Mouse (Mus musculus) kidney, postnatal 10 days (tissue): ENCODE measurements around the gene Stxbp1.
A peak's percentile ranks its signal among the peaks of the same experiment; 100 is the strongest.

Source experiments
- DNase-seq: peaks from one replicate; pipeline ENCODE4 v3.0.0; 2021; ENCODE audit warnings: mixed read lengths

The Stxbp1 gene

GRCm38 (mm10) chr2:32787176-32787575, 59.9 kb downstream of the Stxbp1 start:
- DNase-seq: no peak

DNA sequence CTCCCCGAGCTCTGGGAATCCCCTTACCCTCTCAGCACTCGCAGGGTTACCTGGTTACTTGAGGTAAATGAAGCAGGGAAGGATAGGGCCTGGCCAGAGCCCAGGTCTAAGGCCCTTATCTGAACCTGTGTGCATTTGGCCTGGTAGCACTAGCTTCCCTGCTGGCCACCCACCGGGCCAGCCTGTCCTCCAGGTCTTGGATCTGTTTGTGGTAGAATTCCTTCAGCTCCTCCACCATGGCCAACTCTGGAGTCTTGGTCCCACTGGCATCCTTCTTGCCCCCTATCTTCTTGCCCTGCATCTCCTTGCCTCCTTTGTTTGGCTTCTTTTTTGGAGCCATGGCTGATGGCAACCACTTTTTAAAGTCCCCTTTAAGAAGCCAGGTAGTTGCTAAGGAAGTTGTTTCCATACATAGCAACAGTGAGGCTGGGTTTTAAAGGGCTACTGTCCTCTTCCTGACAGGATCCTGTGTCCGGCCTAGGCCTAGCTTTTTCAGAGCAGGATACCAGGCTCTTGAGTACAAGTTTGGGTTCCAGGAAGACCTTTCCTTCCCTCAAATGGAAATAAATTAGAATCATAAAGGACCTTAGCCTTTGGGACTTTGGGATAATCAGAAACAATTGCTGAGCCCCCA, 62.9 kb downstream of the Stxbp1 start, which contains the start of gene Cfap157:
Cfap157 (minus strand) TSS at position 381 of the 634 bp plus-strand sequence.
- peak; percentile 52 for DNase-seq

GRCm38 (mm10) chr2:32781710-32782109, 65.3 kb downstream of the Stxbp1 start:
- no peak for DNase-seq

DNA sequence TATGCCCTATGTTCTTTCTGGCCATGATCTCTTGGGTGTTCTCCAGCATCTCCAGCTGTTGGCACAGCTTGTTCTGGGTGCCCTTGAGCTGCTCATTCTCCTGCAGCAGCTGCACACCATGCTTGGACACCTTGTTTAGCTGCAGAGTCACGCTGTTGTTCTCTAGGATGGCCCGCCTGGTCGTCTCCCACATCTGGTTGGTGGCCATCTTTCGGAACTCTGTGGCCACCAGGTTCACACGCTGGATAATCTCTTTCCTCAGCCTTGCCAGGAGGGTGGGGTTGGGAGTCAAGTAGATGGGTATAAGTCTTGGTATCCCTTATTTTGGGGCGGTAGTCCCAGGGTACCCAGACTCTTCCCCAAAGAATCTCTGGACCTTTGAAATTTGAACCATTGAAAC, 67.3 kb downstream of the Stxbp1 start:
- no peak for DNase-seq

DNA sequence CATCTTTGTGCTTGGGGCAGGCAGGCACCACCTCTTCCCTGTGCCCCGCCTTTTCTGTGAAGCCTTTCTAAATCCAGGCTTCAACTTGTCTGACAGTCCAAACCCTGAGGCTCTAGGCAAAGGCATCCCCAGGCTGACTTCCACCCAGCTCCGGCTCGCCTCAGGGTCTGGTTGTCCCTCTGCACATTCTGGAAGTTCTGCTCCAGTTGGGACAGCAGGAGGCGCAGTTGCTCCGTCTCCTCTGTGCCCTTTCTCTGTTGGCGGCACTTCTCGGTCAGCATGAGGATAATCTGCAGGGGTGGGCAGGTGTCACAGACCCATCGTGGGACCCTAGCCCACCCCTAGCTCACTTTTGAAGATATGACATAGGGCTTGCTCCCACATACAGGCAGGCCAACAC, 67.9 kb downstream of the Stxbp1 start:
- peak; percentile 85 for DNase-seq

- DNase-seq: no peak
Observed at GRCm38 (mm10) chr2:32778081-32778480, 69.0 kb downstream of the Stxbp1 start.

DNA sequence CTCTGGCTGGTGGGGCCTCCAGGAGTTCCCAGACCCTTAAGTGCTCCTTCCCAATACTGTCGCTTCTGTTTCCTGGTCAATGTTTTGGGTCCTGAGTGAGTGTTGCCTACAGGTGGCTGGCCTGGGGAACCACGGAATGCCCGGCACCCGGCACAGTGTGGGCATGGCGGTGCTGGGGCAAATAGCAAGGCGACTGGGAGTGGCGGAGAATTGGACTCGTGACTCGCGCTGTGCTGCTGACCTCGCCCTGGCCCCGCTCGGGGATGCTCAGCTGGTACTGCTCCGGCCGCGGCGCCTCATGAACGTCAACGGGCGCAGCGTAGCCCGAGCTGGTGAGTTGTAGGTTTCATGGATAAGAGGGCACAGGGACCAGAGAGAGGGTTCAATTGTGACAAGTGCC, 70.9 kb downstream of the Stxbp1 start:
- DNase-seq: no peak

- DNase-seq: peak; percentile 99
Observed at GRCm38 (mm10) chr2:32775359-32776074, 71.5 kb downstream of the Stxbp1 start, which contains the start of the genes Ttc16 and Ptrh1. Ttc16 (minus strand) TSS chr2:32775633. Ptrh1 (plus strand) TSS chr2:32775786.

DNA sequence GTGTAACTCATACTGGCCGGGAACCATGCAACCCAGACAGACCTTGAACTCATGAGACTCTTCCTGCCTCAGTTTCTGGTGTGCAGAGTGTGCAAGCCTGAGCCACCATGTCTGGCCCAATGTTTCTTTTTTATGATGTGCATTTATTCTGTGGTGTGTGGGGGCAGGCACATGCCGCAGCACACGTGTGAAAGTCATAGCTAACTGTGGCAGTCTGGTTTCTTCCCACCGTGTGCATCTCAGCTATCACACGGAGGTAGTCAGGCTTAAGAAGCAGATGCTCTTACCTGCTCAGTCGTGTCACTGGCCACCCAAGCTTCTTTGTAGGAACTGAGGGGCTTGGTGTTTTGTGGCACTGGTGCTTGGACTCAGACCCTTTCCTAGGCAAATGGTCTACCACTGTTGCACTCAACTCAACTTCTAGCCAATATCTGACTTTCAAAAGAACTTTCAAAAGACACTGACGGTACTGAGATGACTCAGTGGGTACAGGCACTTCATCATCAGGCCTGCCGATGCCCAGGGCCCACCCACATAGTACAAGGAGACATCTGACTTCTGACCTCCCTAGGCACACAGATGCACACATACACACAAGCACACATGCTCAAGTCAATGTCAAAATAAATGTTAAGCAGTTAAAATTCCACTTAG, 74.3 kb downstream of the Stxbp1 start:
- no peak for DNase-seq

DNA sequence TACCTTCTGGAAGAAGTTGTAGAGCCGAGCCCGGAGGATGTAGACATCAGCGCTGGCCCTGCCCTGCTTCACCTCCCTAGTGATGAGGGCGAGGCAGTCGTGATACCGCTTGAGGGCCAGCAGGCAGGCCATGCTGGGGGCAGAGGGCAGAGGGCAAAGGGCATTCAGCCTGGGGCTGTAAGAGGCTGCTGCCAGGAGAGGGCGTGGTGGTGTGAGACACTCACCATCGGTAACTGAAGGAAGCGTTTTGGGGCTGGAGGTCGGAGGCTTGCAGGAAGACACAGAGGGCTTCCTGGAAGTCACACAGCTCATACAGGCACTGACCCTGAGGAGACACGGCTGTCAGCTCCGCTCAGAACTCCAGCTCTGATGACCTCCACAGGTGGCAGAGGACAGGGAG, 75.2 kb downstream of the Stxbp1 start:
- peak; percentile 51 for DNase-seq

DNA sequence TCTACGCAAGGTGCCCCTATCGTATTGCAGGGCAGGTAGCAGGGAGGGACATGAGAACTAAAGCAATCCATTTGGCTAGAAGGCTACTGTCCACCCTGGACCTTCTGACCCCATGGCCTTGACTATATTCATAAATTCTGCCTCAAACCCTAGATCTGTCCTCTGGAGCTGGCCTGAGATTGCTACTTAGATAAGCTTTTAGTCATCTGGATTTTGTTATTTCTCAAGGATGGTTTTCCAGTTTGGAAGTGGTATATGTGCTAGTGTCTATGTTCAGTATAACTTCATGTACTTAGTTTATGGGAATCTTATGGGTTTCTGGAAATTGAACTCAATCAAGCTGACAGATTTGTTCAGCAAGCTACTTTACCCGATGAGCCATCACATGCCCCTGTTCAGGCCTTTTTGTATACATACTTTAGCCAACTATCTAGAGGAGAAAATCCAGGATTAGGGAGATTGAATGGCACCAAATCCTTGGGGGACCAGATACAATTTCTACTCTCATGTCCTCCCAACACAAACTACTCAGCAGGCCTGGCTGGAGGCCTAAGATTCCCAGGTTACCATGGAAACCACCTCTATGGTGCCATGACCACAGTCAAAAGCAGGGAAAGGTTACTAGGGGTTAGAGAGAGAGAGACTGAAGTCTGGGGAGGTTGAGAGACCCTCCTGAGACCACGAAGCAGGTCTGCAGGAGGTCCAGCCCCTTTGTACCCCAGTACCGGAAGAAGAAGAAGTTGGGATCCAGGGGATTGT, 77.5 kb downstream of the Stxbp1 start:
- DNase-seq: no peak

DNA sequence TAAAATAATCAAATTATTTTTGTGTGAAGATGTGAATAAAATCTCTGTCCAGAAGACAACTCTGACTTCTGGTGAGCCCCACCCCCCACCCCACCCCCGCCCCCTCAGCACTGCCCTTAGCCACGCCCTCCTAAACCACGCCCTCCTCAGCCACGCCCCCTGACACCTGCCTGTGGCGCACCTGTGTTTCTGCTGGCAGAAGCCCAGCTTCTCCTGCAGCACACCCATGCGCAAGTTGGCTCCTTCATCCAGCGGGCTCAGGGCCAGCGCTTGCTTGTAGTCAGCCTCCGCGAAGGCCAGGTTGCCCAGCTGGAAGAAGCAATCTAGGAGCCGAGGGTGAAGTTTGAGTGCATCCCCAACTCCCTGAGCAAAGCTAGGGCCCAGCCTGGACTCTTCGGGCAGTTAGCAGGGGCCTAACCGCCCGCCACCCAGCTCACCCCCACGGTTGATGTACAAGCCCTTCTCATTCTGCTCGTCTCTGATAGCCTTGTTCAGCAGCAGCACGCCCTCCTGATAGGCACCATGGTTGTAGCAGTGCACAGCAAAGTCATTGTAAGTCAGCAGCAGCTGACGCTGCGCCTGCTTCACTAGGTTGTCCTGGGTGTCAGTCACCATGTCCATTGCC, 78.3 kb downstream of the Stxbp1 start:
- DNase-seq: peak; percentile 69

DNA sequence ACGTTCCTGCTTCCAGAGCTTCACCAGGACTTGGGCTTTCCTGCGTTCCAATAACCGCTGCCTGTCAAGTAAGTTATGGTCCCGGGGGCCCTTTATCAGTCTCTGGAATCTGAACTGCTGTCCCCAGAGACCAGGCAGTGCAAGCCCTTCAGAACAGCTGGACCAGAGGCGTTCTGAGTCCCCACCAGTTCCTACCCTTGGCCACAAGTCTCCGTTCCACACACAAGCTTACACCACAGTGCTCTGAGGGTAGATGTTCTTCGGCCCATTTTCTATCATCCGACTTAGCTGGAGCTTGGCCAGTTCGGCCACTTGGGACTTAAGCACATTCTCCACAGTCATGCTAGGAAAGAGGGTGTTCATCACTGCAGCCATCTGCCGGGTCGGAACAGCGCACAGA, 79.8 kb downstream of the Stxbp1 start:
- peak; percentile 55 for DNase-seq

GRCm38 (mm10) chr2:32763353-32763752, 83.7 kb downstream of the Stxbp1 start:
- no peak for DNase-seq

- DNase-seq: no peak
Observed at GRCm38 (mm10) chr2:32761859-32762258, 85.2 kb downstream of the Stxbp1 start.

DNA sequence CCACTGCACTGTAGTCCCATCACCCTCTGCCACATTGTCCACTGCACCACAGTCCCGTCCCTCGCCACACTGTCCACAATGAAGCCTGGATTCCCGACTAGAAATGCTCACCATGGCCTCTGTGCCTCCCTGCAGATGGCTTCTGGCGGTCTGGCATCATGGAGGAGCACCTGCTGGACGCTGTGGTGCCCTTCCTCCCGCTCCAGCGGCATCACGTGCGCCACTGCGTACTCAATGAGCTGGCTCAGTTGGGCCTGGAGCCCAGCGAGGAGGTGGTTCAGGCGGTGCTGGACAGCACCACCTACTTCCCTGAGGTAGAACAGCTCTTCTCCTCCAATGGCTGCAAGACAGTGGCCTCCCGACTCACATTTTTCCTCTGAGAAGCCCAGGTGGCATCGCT, 85.7 kb downstream of the Stxbp1 start:
- no peak for DNase-seq

DNA sequence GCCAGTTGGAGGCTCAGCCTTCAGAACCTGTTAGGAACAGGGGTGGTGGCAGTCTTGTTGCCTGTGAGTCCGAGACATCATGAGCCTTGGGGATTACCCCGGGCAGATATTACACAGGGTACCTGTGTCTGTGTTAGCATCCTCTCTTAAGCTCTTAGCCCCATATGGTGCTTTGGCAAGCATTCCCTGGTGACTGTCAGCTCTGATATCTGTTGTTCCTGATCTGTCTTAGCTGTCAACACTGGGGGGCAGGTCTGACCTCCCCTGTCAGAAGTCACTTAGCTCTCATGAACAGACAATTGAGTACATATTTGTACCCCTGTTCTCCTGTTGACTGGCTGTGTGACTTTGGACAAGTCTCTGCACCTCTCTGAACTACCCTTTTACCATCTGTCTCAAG, 88.0 kb downstream of the Stxbp1 start:
- no peak for DNase-seq

DNA sequence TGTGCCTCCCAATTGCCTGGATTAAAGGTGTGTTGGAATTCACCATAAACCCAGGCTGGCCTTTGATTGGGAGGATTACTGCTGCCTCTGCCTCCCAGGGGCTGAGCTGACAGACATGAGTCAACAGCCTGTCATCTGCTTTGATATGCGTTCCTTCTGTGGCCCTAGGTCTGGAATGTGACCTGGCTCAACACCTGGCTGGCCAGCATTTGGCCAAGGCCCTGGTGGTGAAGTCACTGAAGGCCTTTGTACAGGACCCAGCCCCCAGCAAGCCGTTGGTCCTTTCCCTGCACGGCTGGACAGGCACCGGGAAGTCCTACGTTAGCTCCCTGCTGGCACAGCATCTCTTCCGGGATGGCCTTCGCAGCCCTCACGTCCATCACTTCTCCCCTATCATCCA, 88.5 kb downstream of the Stxbp1 start:
- DNase-seq: peak; percentile 44

DNA sequence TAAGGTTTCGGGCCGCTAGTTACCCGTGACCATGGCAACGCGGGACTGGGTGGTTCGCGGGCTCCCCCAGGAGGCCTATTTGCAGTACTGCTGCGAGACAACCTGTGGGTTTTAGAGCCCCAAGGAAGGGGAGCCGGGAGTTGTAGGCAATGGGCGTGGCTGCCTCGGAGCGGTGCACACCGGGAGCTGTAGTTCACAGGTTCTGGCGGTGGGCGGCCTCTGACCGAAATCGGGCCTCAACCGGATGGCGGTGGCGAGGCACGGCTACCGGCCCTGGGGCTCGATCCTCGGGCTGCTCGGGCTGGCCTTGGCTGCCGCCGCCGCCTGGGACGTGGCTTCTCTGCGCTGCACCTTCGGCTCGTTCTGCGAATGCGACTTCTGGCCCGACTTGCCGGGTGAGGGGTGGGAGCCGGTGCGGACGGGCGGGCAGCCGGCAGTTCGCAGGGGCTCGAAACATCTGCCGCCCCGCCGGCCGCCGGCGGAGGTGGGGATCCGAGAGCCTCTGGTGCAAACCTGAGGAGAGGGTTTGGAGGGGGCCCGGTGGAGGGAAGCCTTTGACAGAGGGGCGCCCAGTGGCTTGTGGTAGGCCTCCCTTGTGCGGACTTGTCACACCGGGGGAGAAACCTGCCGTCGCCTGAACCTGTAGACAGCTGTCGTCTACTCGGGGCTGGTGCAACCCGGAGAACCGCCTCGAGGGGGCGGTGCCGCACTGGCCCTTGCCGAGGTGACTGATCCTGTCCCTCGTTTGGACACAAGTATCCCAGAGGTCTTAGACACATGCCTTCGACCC, 89.8 kb downstream of the Stxbp1 start, which contains the start of gene Tor2a:
Tor2a (plus strand) TSS at position 179 of the 790 bp plus-strand sequence.
- peak; percentile 98 for DNase-seq

- DNase-seq: no peak
Observed at GRCm38 (mm10) chr2:32756674-32757055, 90.4 kb downstream of the Stxbp1 start.

DNA sequence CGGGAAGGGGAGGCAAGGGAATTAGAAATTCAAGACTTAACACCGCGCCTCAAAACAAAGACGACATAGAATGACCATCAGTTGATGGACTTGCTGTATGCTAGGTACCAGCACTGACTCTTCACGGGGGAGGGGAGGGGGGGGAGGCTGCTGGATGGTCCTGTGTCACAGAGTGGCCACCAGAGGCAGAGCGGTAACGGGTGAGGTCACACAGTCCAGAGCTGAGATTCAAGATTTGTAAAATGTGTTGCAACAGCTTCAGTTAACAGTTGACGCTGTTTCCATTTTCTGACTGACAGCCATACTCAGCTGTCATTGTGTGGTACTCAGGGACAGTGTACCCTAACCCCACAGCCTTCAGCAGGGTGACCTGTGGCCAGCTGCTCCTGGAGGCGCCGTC, 94.9 kb downstream of the Stxbp1 start:
- DNase-seq: no peak

DNA sequence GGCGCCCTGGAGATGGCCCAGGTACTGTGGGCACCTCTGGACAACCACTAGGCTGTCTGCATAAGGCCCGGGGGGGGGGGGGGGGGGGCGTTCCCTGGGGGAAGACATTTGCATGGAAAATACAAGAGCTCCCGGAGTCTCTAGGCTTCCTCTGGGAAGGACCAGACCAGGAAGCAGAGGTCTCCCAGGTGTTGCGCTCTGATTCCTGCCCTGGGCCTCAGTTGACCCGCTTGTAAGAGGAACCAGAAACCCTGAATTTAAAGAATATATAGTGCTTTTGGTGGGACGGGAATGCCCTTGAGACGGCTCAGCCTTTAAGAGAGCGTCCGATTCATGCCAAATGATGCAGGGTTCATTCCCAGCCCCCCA, 95.4 kb downstream of the Stxbp1 start:
- no peak for DNase-seq
